Mouse (Mus musculus) midbrain, embryonic 11.5 days (tissue): ENCODE results near the gene Nit1. TPM values are rescaled to one million over a fixed set of nuclear protein-coding genes. Genes with fewer than 3 reads are reported as not detected.

Experiments
- ATAC-seq: fragments of 200-750 bp; cut with Nextera tagmentation; 2 replicates; pipeline ENCODE4 v1.8.0; 2017; ENCODE audit warnings: moderate TSS enrichment, moderate library complexity; ENCODE audit not compliant: low FRiP score
- DNase-seq: peaks from one replicate; pipeline ENCODE4 v3.0.0; 2015; ENCODE audit warnings: low spot score; ENCODE audit errors: missing footprints
- H3K27ac ChIP-seq: fragments of 300-500 bp; sonication (generic); 2 replicates; pipeline ENCODE4 v1.5.1; 2014; ENCODE audit warnings: low read depth, low read length
- H3K27me3 ChIP-seq: fragments of 300-500 bp; sonication (generic); 2 replicates; pipeline ENCODE4 v1.6.1; 2014; ENCODE audit warnings: mild to moderate bottlenecking, low read length, moderate library complexity, mixed read lengths; ENCODE audit not compliant: control insufficient read depth, insufficient read depth
- H3K36me3 ChIP-seq: fragments of 300-500 bp; sonication (generic); 2 replicates; pipeline ENCODE4 v1.6.1; 2014; ENCODE audit warnings: mild to moderate bottlenecking, low read length, moderate library complexity, mixed read lengths; ENCODE audit not compliant: control insufficient read depth, insufficient read depth
- H3K4me1 ChIP-seq: fragments of 300-500 bp; sonication (generic); 2 replicates; pipeline ENCODE4 v1.6.1; 2014; ENCODE audit warnings: low read length; ENCODE audit not compliant: control insufficient read depth, insufficient read depth
- H3K4me2 ChIP-seq: fragments of 300-500 bp; sonication (generic); 2 replicates; pipeline ENCODE4 v1.6.1; 2014; ENCODE audit warnings: mild to moderate bottlenecking, moderate library complexity
- H3K4me3 ChIP-seq: fragments of 300-500 bp; sonication (generic); 2 replicates; pipeline ENCODE4 v1.5.1; 2014; ENCODE audit warnings: low read depth, low read length
- H3K9ac ChIP-seq: fragments of 300-500 bp; sonication (generic); 2 replicates; pipeline ENCODE4 v1.6.1; 2014; ENCODE audit warnings: low read length
- H3K9me3 ChIP-seq: fragments of 300-500 bp; sonication (generic); 2 replicates; pipeline ENCODE4 v1.6.1; 2016; ENCODE audit warnings: low read length; ENCODE audit not compliant: control insufficient read depth
- whole genome bisulfite sequencing: fragments of 180-500 bp; shearing (Covaris S2); extraction: QIAGEN DNeasy Blood & Tissue Kit; methylation state at CpG from one replicate; pipeline ENCODE4 v1.1.7; 2014; 5-methylcytosine and 5-hydroxymethylcytosine counted together
- polyA plus RNA-seq: library from polyadenylated mRNA; unstranded; fragments of >200 nt; fragmentation: Nextera tagmentation; extraction: Ambion mirVana; gene quantifications from 2 replicates; pipeline ENCODE4 v1.2.1, GENCODE M21; 2014

Nit1 gene
- polyA plus RNA-seq, result 31.9 and 32.7 TPM in 2 replicates

DNA sequence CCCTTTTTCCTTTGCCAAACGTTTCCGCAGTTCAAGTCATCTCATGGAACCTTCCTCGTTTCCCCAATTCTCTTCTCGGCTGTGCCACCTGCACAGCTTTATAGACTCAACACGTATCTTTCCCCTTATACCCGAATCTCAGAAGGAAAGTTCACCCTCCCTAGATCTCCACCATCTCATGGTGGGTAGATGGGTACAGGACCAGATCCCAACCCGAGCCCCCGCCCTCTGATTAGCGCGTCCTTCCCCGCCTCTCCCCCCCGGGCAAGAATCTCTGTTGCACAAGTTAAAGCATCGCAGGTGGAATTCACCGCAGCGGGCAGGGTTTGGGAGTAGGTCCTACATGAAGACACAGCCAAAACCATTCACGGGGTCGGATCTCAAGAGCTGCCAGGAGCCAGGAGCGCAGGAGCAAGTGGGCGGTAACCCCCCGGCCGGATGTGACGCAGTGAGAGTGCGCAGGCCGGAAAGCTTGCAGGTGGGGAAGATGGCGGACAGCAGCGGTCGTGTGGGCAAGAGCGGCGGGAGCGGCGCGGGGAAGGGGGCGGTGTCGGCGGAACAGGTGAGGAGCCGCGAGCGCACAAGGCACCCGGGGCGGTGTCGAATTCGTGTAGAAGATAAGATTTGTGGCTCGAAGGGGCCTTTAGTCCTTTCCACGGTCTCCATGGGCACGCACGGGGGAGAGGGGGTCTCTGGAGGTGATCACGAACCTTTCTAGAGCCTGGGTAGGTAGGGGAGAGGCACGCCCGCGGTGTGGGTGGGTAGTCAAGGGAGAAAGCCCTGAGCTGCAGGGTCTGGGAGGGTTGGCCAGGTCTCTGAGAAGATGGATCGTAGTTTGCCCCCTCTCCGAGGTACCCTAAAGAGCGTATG is at the start of gene Nit1, which contains the start of gene Pfdn2:
Gene Nit1, minus strand, starts transcription at position 422 of the 870 bp plus-strand sequence.
Gene Pfdn2, plus strand, starts transcription at position 446 of the 870 bp plus-strand sequence.
- Histone ChIP-seq H3K9ac (peak within 1 kb of the TSS; percentile 83), H3K4me2 (peak within 1 kb of the TSS; percentile 84), H3K4me1 (peaks cover 14% of the 10 kb centered on the region), H3K27ac (no peak within 1 kb of the TSS), H3K27me3 (no peaks in the 10 kb centered on the region), H3K4me3 (peak within 1 kb of the TSS; percentile 91), H3K36me3 (peaks cover 9% of the 10 kb centered on the region; the same call in 1 of the 2 replicates), H3K9me3 (peaks cover 6% of the 10 kb centered on the region; the same call in 1 of the 2 replicates)
- DNase-seq (peak; percentile 99), ATAC-seq (peak; percentile 93)
- WGBS, result 1% methylated on average over 53 of the region's 53 CpGs

DNA sequence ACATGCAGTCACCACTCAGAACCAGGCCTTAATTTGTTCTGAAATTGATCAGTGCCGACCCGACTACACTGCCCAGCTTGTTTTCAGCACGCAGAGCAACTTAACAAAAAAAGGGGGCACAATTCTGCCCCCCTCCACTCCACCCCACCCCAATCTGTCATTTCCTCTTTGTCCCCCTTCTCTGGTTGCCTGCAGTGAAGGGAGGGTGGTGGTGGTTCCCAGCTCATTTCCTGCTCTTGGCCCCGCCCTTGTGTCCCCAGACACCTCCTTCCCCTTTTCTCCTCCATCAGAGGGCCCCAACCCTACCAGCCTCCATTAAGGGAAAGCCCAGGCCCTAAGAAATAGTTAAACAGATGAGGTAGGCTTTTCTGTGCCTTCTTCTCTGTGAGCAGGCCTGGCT is 44.7 kb upstream of the Nit1 start:
- DNase-seq (no peak), ATAC-seq (no peak)
- Histone ChIP-seq H3K9me3 (no peaks in the 10 kb centered on the region), H3K27me3 (peaks cover 2% of the 10 kb centered on the region; the same call in 1 of the 2 replicates), H3K4me3 (no peak overlapping the region), H3K4me1 (no peaks in the 10 kb centered on the region), H3K9ac (no peak overlapping the region), H3K36me3 (no peaks in the 10 kb centered on the region), H3K4me2 (no peak overlapping the region), H3K27ac (no peak overlapping the region)
- WGBS, result 87% methylated on average over 4 of the region's 4 CpGs

DNA sequence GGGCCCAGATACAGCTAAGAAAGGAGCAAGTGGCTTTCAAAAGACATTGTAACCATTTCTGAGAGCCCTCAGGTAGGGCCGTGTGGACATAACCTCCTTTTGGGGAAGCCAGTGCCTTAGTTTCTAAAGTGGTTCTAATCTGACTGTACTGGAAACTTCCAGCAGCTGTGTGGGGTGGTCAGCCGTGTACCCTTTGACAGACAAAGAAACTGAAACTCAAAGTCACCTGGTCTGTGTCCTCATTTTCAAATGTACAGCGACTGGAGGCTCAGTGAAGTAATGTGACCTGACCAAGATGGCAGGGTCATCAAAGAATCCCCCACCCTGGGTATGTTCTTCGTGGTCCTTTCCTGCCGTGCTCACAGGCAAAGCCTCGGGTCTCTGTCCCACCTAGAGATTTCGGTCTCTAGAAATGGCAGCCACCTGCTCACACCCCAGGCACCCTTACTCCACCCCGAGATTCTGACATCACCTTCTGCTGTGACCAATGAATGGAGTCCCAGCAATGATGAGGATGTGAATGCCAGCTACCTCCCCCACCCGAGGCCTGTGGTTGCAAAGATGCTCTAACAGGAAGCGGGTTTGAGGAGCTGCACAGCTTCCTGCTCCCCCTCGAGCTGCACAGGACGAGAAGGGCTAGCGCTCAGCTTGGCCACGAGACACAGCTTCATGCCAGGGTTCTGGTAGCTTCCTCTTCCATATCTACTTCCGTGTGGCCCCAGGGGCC is 43.1 kb upstream of the Nit1 start, which contains the start of gene Arhgap30:
Gene Arhgap30, plus strand, starts transcription at position 579 of the 727 bp plus-strand sequence.
- H3K4me1 ChIP-seq, result no peaks in the 10 kb centered on the region
- DNase-seq (no peak), ATAC-seq (no peak)
- no peaks in the 10 kb centered on the region for H3K36me3 ChIP-seq
- 85% methylated on average over 15 of the region's 15 CpGs for WGBS
- H3K4me2 ChIP-seq, result no peak within 1 kb of the TSS
- no peak within 1 kb of the TSS for H3K9ac ChIP-seq
- no peak within 1 kb of the TSS for H3K27ac ChIP-seq
- H3K4me3 ChIP-seq, result no peak within 1 kb of the TSS
- no peaks in the 10 kb centered on the region for H3K9me3 ChIP-seq
- H3K27me3 ChIP-seq, result peaks cover 2% of the 10 kb centered on the region; the same call in 1 of the 2 replicates

DNA sequence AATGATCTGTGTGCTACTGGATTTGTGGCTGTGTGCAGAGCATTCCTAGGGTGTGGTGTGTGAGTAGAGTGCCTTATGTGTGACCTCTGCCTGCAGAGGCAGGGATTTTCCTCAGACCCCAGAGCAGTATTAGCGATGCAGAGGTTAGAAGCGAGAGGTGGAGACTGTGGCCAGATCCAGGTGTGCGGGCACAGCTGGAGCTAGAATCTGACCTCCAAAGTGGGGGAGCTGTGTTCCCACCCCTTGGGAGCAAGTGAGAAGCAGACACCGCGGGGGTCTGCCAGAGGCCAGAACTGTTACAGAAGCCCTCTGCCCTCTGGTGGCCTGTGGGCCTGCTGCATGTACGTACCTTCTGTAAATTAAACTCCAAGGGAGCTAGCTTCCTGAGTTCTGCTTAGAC is 41.7 kb upstream of the Nit1 start:
- no peak overlapping the region for H3K4me3 ChIP-seq
- H3K4me1 ChIP-seq, result no peaks in the 10 kb centered on the region
- no peak overlapping the region for H3K27ac ChIP-seq
- 15% methylated on average over 6 of the region's 6 CpGs for WGBS
- no peak overlapping the region; the same call in 1 of the 2 replicates for H3K4me2 ChIP-seq
- H3K36me3 ChIP-seq, result no peaks in the 10 kb centered on the region
- no peak overlapping the region for H3K9ac ChIP-seq
- H3K9me3 ChIP-seq, result no peaks in the 10 kb centered on the region
- no peak for DNase-seq
- peaks cover 2% of the 10 kb centered on the region; the same call in 1 of the 2 replicates for H3K27me3 ChIP-seq
- peak; percentile 30; the same call in 1 of the 2 replicates for ATAC-seq

DNA sequence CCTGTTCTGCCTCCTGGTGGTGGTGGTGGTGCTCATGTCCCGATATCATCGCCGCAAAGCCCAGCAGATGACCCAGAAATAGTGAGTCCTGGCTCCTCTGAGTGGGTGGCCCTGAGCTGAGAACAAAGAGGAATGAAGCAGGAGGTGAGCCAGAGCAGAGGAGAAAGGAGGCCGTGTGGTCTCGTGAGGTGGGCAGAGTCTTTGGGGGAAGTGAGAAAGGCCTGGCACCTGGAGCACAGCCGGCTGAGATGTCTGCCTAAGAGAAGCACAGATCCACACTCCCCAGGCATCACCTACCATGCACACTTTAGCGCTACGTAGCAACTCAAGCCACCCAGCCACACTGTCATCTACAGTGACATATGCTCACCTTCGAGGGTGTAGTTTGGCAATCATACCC is 39.7 kb upstream of the Nit1 start:
- H3K27me3 ChIP-seq, result peaks cover 4% of the 10 kb centered on the region; the same call in 1 of the 2 replicates
- no peak overlapping the region for H3K9ac ChIP-seq
- no peak for DNase-seq
- no peaks in the 10 kb centered on the region for H3K36me3 ChIP-seq
- H3K9me3 ChIP-seq, result no peaks in the 10 kb centered on the region
- no peak overlapping the region for H3K4me3 ChIP-seq
- H3K4me2 ChIP-seq, result no peak overlapping the region
- WGBS, result 63% methylated on average over 9 of the region's 9 CpGs
- H3K27ac ChIP-seq, result no peak overlapping the region
- H3K4me1 ChIP-seq, result peaks cover 2% of the 10 kb centered on the region; the same call in 1 of the 2 replicates
- no peak for ATAC-seq

DNA sequence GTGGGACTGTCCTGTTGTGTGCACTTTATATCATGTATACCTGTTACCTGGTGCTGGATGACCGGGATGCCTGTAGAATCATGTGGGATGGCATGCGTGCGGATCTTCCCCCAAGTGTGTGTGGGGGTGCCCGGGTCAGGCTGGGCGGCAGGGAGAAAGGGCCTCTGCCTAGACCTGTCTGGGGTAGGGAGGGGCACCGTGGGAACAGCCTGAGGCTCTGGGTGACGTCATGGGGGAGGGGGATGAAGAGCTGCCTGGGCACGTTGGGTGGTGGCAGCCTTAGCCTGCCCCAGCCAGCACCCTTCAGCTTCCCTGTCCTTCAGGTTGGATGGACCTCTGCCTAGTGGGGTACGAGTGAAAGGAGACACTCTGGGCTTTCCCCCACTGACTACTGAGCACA is 38.9 kb upstream of the Nit1 start:
- H3K9me3 ChIP-seq, result no peaks in the 10 kb centered on the region
- peaks cover 4% of the 10 kb centered on the region; the same call in 1 of the 2 replicates for H3K27me3 ChIP-seq
- no peak for DNase-seq
- no peak overlapping the region for H3K9ac ChIP-seq
- no peak for ATAC-seq
- 69% methylated on average over 9 of the region's 9 CpGs for WGBS
- peaks cover 4% of the 10 kb centered on the region; the same call in 1 of the 2 replicates for H3K4me1 ChIP-seq
- no peaks in the 10 kb centered on the region for H3K36me3 ChIP-seq
- H3K4me3 ChIP-seq, result no peak overlapping the region
- no peak overlapping the region for H3K4me2 ChIP-seq
- no peak overlapping the region for H3K27ac ChIP-seq

DNA sequence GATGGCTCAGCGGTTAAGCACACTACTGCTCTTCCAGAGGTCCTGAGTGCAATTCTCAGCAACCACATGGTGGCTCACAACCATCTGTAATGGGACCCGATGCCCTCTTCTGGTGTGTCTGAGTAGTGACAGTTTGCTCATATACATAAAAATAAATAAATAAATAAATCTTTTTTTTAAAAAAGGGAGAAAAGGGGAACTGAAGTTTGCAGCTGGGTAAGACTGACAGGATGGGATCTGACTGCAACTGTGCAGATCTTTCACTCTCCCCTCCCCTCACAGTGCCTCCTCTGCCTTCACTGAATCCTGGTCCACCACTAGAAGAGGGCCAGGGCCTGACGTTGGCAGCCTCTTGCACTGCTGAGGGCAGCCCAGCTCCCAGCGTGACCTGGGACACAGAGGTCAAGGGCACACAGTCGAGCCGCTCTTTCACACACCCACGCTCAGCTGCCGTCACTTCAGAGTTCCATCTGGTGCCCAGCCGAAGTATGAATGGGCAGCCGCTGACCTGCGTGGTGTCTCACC is 36.7 kb upstream of the Nit1 start:
- Histone ChIP-seq H3K4me2 (no peak overlapping the region), H3K4me1 (peaks cover 4% of the 10 kb centered on the region; the same call in 1 of the 2 replicates), H3K27ac (no peak overlapping the region), H3K4me3 (no peak overlapping the region), H3K9ac (no peak overlapping the region), H3K9me3 (no peaks in the 10 kb centered on the region), H3K27me3 (peaks cover 4% of the 10 kb centered on the region; the same call in 1 of the 2 replicates), H3K36me3 (no peaks in the 10 kb centered on the region)
- DNase-seq (peak; percentile 17), ATAC-seq (no peak)
- WGBS, result 84% methylated on average over 11 of the region's 11 CpGs

DNA sequence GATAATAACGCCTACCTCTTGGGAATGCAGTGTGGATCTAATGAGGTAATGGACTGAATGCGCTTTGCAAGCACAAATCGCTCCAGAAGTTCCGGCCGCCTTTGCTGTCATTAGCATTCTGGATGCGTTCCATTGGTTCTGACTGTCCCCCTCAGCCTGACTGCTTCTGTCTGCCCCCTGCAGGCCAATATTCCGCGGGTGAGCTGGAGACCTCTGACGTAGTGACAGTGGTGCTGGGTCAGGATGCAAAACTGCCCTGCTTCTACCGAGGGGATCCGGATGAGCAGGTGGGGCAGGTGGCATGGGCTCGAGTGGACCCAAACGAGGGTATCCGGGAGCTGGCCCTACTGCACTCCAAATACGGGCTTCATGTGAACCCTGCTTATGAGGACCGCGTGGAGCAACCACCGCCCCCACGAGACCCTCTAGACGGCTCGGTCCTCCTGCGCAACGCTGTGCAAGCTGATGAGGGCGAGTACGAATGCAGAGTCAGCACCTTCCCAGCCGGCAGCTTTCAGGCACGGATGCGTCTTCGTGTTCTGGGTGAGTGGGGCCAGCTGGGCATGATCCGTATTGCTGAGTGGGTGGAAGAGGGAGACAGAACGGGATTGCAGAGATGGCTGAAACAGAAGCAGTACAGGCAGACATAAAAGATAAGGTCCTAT is 34.6 kb upstream of the Nit1 start:
- Histone ChIP-seq H3K9me3 (no peaks in the 10 kb centered on the region), H3K36me3 (no peaks in the 10 kb centered on the region), H3K9ac (peak overlapping the region; percentile 40; the same call in 1 of the 2 replicates), H3K4me3 (peak overlapping the region; percentile 22), H3K4me1 (peaks cover 4% of the 10 kb centered on the region; the same call in 1 of the 2 replicates), H3K27ac (no peak overlapping the region), H3K27me3 (peaks cover 2% of the 10 kb centered on the region; the same call in 1 of the 2 replicates), H3K4me2 (peak overlapping the region; percentile 46)
- 5% methylated on average over 31 of the region's 31 CpGs for WGBS
- ATAC-seq (peak; percentile 91), DNase-seq (peak; percentile 98)
